Mouse (Mus musculus) heart, embryonic 11.5 days (tissue): Measurements from ENCODE around the gene Phldb2. TPM values are rescaled to one million over a fixed set of nuclear protein-coding genes. Genes with fewer than 3 reads are reported as not detected.
A peak's percentile ranks its signal among the peaks of the same experiment; 100 is the strongest.

ENCODE experiments used
- ATAC-seq: fragments of 200-750 bp; cut with Nextera tagmentation; replicated peaks from 2 replicates; pipeline ENCODE4 v1.8.0; 2017; ENCODE audit warnings: moderate library complexity; ENCODE audit not compliant: insufficient number of reproducible peaks, low FRiP score, low TSS enrichment
- H3K27ac ChIP-seq: fragments of 300-500 bp; sonication (generic); 2 replicates; pipeline ENCODE4 v1.5.1; 2014; ENCODE audit warnings: mild to moderate bottlenecking, low read depth, low read length
- H3K27me3 ChIP-seq: fragments of 300-500 bp; sonication (generic); 2 replicates; pipeline ENCODE4 v1.6.1; 2014; ENCODE audit warnings: mild to moderate bottlenecking, low read length, mixed read lengths; ENCODE audit not compliant: control insufficient read depth, insufficient read depth
- H3K36me3 ChIP-seq: fragments of 300-500 bp; sonication (generic); 2 replicates; pipeline ENCODE4 v1.6.1; 2014; ENCODE audit warnings: mild to moderate bottlenecking, low read length, moderate library complexity, mixed read lengths; ENCODE audit not compliant: control insufficient read depth, insufficient read depth
- H3K4me1 ChIP-seq: fragments of 300-500 bp; sonication (generic); 2 replicates; pipeline ENCODE4 v1.6.1; 2014; ENCODE audit warnings: low read length; ENCODE audit not compliant: control insufficient read depth, insufficient read depth
- H3K4me2 ChIP-seq: fragments of 300-500 bp; sonication (generic); 2 replicates; pipeline ENCODE4 v1.6.1; 2014; ENCODE audit warnings: mild to moderate bottlenecking, moderate library complexity
- H3K4me3 ChIP-seq: fragments of 300-500 bp; sonication (generic); 2 replicates; pipeline ENCODE4 v1.5.1; 2014; ENCODE audit warnings: low read depth, low read length
- H3K9ac ChIP-seq: fragments of 300-500 bp; sonication (generic); 2 replicates; pipeline ENCODE4 v1.6.1; 2014; ENCODE audit warnings: mild to moderate bottlenecking, low read depth, low read length, moderate library complexity
- H3K9me3 ChIP-seq: fragments of 300-500 bp; sonication (generic); replicated peaks from 2 replicates; pipeline ENCODE4 v1.6.1; 2016; ENCODE audit warnings: low read length; ENCODE audit not compliant: control insufficient read depth
- WGBS: fragments of 180-500 bp; shearing (Covaris S2); extraction: QIAGEN DNeasy Blood & Tissue Kit; methylation state at CpG from one replicate; pipeline ENCODE4 v1.1.7; 2014; ENCODE audit not compliant: insufficient replicate concordance; 5-methylcytosine and 5-hydroxymethylcytosine counted together
- polyA plus RNA-seq: library from polyadenylated mRNA; unstranded; fragments of >200 nt; fragmentation: Nextera tagmentation; extraction: Ambion mirVana; gene quantifications from 2 replicates; pipeline ENCODE4 v1.2.1, GENCODE M21; 2014

Phldb2 gene
- polyA plus RNA-seq, 1 experiment from 2014 or later, result 37.3 TPM

DNA sequence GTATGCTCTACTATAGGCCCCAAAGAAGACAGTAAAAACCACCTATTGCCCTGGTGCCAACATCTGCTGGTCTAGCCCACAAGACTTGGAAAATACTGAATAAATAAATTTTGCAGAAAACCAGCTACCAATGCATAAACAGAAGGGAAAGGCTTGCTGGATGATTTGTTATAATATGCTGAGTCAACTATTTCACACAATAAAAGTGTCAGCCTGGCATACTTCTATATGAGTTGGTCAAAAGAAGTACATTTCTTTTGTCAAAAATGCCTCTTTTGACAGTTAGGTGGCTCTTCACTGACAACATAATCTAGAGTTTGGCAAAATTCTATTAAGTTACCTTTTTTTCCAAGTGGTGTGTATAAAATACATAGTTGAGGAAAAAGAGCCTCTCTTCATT, 141.6 kb downstream of the Phldb2 start:
- Histone ChIP-seq H3K4me2 (no peak overlapping the region), H3K9ac (no peak overlapping the region), H3K27me3 (no peaks in the 10 kb centered on the region), H3K4me3 (no peak overlapping the region), H3K27ac (no peak overlapping the region; the same call in 1 of the 2 replicates), H3K36me3 (peaks cover 7% of the 10 kb centered on the region; the same call in 1 of the 2 replicates), H3K4me1 (peaks cover 18% of the 10 kb centered on the region), H3K9me3 (no peaks in the 10 kb centered on the region)
- ATAC-seq, result no peak

DNA sequence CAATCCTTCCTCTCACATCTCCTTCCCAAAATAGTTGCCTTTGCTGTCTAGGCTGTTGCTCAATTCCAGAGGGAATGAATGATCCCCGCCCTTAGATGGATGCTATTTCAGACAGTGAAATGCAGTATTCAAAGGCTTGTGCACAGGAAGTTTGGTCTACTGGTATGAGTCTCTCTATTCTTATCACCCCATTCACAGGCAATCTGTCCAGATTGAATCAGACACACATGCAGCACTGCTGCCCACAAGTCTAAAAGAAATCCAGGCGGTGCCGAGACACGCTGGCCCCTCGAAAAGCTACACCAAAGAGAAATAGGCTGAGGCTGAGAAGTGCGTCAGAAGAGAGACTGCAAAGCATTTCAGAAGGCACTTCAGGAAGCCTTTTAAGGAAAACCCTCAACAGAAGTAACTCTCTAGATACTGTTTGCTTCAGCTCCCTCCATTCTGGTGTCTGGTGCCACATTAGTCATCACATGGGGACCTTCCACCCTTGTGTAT, 142.5 kb downstream of the Phldb2 start:
- Histone ChIP-seq H3K9me3 (no peaks in the 10 kb centered on the region), H3K4me3 (no peak overlapping the region), H3K4me2 (peak overlapping the region; percentile 38), H3K4me1 (peaks cover 18% of the 10 kb centered on the region), H3K27me3 (no peaks in the 10 kb centered on the region), H3K9ac (no peak overlapping the region), H3K36me3 (peaks cover 7% of the 10 kb centered on the region; the same call in 1 of the 2 replicates), H3K27ac (peak overlapping the region; percentile 84)
- no peak for ATAC-seq
- WGBS, result 32% methylated on average over 6 of the region's 6 CpGs

DNA sequence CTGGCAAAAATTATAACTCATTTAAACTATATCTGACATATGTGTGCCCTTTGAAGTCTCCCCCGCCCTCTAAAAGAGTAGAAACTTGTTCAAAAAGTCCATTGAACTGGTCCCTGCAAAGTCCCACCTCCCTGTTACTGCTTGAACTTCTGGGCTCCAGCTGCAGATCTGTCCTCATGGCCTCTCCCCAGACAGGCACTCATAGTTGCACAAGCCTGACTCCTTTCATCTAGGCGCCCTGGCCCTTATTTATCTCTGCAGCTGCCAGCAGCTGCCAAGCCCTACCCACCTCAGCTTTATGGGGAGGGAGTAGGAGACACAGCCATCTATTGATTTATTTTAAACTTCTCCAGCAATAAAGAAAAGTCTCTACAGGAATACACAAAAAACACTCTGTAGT, 143.2 kb downstream of the Phldb2 start:
- H3K9ac ChIP-seq, result no peak overlapping the region

DNA sequence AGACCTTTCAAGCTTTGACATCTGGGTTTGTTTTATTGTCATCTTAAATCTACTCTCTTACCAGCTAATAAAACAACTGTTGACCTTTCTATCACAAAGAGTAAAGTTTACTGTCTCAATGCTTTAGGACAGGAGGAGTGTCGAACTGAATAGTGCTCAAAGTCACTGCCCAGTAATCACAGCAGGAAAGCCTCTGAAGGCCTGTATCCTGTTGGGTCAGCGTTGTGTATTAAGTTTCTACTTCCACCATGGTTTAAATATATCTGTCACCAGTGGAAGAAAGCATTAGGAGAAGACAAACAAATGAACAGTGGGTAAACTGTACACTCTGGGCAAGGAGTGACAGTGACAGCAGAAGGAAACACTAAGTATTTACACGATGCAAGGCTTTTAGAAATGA, 148.7 kb downstream of the Phldb2 start:
- Histone ChIP-seq H3K4me2 (no peak overlapping the region), H3K36me3 (peaks cover 13% of the 10 kb centered on the region), H3K4me1 (peaks cover under 1% of the 10 kb centered on the region), H3K27me3 (no peaks in the 10 kb centered on the region), H3K9ac (no peak overlapping the region), H3K4me3 (no peak overlapping the region), H3K27ac (no peak overlapping the region), H3K9me3 (no peaks in the 10 kb centered on the region)
- no peak for ATAC-seq
- WGBS, result 61% methylated on average over 3 of the region's 3 CpGs

More for the DNA sequence above, 143.2 kb downstream of the Phldb2 start:
- no peaks in the 10 kb centered on the region for H3K9me3 ChIP-seq
- peak overlapping the region; percentile 84 for H3K27ac ChIP-seq
- 43% methylated on average over 2 of the region's 2 CpGs for WGBS
- peaks cover 7% of the 10 kb centered on the region; the same call in 1 of the 2 replicates for H3K36me3 ChIP-seq
- no peaks in the 10 kb centered on the region for H3K27me3 ChIP-seq
- peaks cover 18% of the 10 kb centered on the region for H3K4me1 ChIP-seq
- no peak overlapping the region for H3K4me2 ChIP-seq
- ATAC-seq, result no peak
- no peak overlapping the region for H3K4me3 ChIP-seq

DNA sequence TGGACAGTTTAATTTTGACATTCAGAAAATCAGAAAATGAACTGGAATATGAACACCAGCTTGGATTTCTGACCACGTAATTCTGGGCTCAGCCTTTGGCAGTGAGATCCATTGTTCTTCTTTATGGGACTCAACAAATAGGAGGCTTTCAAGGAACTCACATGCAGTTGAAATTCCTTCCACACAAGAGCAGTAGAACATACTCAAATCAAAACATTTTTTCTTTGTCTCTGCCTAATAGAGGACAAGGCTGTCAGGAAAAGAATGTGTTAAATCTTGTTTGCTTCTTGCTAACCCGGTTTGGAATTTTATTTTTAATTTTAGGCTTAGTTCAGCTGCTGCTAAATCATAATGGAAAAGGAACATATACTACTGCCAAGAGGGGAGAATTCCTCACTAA, 153.0 kb downstream of the Phldb2 start:
- 74% methylated on average over 2 of the region's 2 CpGs for WGBS
- Histone ChIP-seq H3K27me3 (no peaks in the 10 kb centered on the region), H3K9ac (no peak overlapping the region), H3K9me3 (no peaks in the 10 kb centered on the region), H3K4me2 (no peak overlapping the region), H3K4me1 (no peaks in the 10 kb centered on the region), H3K27ac (no peak overlapping the region; the same call in 1 of the 2 replicates), H3K4me3 (no peak overlapping the region), H3K36me3 (peaks cover 11% of the 10 kb centered on the region)
- ATAC-seq, result no peak

DNA sequence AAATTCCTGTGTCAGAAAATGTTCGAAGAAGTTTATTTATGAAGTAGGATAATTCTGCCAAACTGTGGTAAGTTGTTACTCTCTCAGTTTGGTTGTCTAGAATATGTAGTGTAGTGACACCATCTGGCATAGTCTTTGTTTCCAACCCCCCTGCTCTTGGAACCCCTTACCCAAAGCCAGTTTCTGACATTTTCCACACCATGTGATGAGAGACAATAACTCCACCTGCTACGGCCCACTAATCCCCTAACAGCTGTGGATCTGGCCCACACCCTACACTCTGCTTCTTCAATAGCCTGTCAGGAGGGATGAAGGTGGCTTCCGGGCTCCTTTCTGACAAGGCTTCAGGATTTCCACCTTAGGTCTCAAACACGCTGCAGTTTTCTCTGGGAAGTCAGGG, 154.2 kb downstream of the Phldb2 start:
- H3K4me3 ChIP-seq, result no peak overlapping the region
- no peak overlapping the region for H3K9ac ChIP-seq
- no peak overlapping the region for H3K4me2 ChIP-seq
- no peak for ATAC-seq
- no peak overlapping the region for H3K27ac ChIP-seq
- H3K4me1 ChIP-seq, result no peaks in the 10 kb centered on the region
- H3K36me3 ChIP-seq, result peaks cover 11% of the 10 kb centered on the region
- H3K9me3 ChIP-seq, result no peaks in the 10 kb centered on the region
- no peaks in the 10 kb centered on the region for H3K27me3 ChIP-seq
- 75% methylated on average over 4 of the region's 4 CpGs for WGBS

DNA sequence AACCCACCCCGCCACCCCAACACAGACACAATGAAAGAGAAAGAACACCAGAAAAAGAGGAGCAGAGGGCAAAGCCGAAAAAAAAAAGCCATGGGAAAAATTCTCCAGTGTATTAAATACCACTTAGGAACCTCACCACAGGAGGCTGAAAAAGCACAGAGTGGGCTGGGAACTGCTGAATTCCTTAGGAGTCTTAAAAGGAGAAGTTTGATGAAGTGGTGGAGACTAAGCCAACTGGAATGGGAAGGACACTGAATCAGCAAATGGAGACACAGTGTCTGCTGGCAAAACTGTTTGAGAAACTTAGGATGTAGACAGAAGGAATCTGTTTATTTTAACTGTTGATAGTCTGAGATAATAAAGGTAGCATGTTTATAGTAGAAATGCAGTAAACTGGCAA, 154.8 kb downstream of the Phldb2 start:
- no peaks in the 10 kb centered on the region for H3K4me1 ChIP-seq
- no peak overlapping the region for H3K9ac ChIP-seq
- no peak overlapping the region for H3K4me2 ChIP-seq
- no peaks in the 10 kb centered on the region for H3K27me3 ChIP-seq
- H3K27ac ChIP-seq, result no peak overlapping the region
- H3K4me3 ChIP-seq, result no peak overlapping the region
- no peaks in the 10 kb centered on the region for H3K9me3 ChIP-seq
- peaks cover 11% of the 10 kb centered on the region for H3K36me3 ChIP-seq
- WGBS, result 79% methylated on average over 2 of the region's 2 CpGs
- ATAC-seq, result no peak

DNA sequence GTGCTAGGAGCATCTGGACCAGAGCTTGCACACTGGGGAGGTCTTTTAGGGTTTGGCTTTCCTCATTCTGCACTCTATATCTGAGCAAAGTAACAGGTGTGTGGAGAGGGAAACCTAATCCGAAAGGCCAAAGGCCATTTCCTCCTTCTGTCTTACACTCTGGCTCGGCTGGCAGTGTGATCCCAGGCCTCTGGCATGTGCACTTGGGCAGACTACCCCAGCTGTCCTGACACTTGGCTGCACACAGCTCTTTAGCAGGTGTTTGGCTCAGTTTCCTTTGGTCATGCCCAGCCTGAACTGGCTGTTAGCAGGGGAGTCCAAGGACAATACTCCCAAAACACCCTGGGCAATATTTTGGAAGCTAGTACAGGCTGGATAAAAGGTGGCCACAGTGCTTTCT, 156.6 kb downstream of the Phldb2 start:
- Histone ChIP-seq H3K4me1 (no peaks in the 10 kb centered on the region), H3K4me3 (no peak overlapping the region), H3K36me3 (peaks cover 6% of the 10 kb centered on the region), H3K9me3 (no peaks in the 10 kb centered on the region), H3K27me3 (no peaks in the 10 kb centered on the region), H3K4me2 (no peak overlapping the region), H3K27ac (no peak overlapping the region), H3K9ac (no peak overlapping the region)
- 69% methylated on average over 2 of the region's 2 CpGs for WGBS
- ATAC-seq, result no peak

DNA sequence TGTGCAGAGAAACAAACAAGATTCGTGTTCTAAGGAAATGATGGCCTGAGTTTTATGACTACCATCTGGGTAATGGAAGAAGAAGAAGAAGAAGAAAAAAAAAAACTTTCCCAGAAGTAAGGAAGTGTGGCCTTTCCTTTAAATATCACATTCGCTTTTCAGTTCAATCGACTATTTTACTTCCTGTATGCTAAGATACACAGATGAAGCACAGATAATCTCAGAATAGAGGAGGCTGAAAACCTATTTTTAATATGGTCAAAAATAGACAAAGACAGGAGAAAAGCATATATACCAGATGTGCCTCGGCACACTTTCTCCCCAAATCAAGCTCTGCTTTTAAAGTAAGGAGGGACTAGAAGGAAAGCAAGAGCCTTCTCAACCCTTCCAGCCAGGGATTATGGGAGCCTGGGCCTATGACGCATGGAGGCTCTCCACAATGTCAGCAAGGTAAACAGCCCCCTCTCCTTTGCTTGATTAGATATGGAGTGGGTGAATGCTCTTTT, 158.2 kb downstream of the Phldb2 start:
- WGBS, result 75% methylated on average over 5 of the region's 5 CpGs
- Histone ChIP-seq H3K9ac (no peak overlapping the region), H3K27ac (no peak overlapping the region), H3K4me3 (no peak overlapping the region), H3K4me1 (no peaks in the 10 kb centered on the region), H3K27me3 (no peaks in the 10 kb centered on the region), H3K4me2 (no peak overlapping the region), H3K36me3 (peaks cover 9% of the 10 kb centered on the region; the same call in 1 of the 2 replicates), H3K9me3 (no peaks in the 10 kb centered on the region)
- ATAC-seq, result no peak
